Mouse (Mus musculus): ENCODE data around the gene Sgca. TPM values are rescaled to one million over a fixed set of nuclear protein-coding genes. Genes with fewer than 3 reads are reported as not detected.
"Not testable (repeated sequence)": the region's sequence is repeated elsewhere in the genome, so short reads cannot be mapped to it uniquely, and the experiment has no call there.

The Sgca gene
- 4.7 and 7.2 TPM in 2 replicates for polyA plus RNA-seq (2012; rRNA removed)

DNA sequence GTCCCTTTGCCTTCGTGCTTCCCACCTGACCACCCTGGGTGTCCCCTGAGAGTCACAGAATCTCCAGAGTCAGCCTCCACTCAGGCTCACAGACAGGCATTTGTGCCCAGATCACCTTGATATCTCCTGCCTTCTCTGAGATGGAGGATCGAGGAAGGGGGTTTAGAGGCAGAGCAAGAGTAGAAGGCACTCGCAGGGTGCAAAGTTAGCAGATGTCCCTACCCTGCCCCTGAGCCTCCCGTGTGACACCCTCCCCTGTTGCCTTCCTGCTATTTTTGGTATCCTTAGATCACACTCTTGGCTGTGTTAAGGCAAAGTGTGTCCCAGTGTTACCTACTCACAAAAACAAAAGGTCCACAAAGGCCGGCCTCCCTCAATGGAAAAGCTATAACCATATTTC lies at the start of gene Sgca:
Sgca (minus strand) TSS at position 129 of the 400 bp plus-strand sequence.
- 76% methylated on average over 5 of the region's 5 CpGs for WGBS

DNA sequence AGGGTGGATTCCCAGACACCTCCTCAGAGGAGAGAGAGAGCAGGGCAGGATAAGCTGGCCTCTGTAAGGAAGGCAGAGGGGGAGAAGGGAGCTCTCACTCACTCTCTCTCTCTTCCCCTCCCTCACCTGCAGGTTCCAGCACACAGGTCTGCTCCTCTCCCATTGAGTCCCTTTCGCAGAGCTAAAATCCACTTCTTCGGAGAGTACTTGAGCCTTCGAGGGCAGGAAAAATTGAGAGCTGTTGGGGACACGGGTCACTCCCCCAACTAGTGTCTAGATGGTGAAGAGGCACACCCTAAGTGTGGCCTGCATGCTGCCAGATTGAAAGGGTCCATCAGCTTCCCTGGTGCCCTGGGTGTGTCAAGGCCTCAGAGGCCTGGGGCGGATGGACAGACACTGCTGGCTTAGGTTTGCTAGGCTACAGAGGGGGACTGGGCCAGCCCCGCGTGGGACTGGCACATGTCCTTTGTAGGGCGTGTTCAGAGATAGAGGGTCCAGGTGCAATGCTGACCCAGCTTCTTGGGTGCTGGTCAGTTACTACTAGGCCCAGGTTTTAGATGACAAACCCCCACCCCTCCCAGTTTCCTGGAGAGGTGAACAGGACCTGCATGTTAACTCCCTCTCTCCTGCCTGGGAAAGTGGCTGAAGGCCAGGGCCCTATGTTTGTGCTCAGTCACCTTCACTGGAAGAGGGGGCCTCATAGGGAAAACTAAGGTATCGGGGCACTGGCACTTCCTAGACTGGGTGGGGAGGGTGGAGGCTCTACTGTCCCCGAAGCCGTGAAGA lies 49.3 kb upstream of the Sgca start:
- no peak for DNase-seq (ENCODE audit: low read depth, low spot score)
- 81% methylated on average over 11 of the region's 11 CpGs for WGBS

More for the DNA sequence above, at the start of gene Sgca:
- no peak for DNase-seq (ENCODE audit: low read depth, low spot score)

- 77% methylated on average over 29 of the region's 29 CpGs for WGBS
- no peak for DNase-seq (ENCODE audit: low read depth, low spot score)
Measured at GRCm38 (mm10) chr11:95024439-95025184, 48.5 kb upstream of the Sgca start.

- 90% methylated on average over 9 of the region's 9 CpGs for WGBS
- no peak for DNase-seq (ENCODE audit: low read depth, low spot score)
Measured at GRCm38 (mm10) chr11:95023481-95023880, 47.4 kb upstream of the Sgca start.

DNA sequence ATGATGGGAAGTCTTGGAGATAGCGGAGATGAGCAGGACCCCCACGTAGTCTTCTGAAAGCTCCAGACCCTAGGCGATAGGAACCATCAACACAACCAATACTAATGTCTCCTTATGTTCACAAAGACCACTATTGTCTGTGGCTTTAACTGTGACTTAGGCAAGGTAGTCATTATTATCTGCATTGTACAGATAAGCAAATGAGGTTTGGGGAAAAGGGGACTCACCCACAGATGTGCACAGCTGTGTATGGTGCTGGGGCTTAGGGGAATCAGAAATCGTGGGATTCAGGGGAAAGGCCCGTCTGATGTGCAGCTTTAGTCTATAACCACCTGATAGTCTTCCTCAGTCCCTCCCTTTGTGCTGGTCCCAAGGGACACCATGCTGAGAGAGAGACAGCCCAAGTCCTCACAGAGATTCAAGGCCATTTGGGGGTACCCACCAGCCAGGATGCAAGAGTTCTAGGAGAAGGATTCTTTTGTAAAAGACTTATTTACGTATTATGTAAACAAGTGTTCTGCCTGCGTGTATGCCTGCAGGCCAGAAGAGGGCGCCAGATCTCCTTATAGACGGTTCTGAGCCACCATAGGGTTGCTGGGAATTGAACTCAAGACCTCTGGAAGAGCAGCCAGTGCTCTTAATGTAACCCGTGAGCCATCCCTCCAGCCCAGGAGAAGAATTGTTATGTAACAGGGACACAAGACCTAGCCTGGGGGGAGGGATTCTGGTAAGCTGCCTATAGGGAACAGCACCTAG lies 46.3 kb upstream of the Sgca start:
- WGBS, result 75% methylated on average over 10 of the region's 10 CpGs

DNA sequence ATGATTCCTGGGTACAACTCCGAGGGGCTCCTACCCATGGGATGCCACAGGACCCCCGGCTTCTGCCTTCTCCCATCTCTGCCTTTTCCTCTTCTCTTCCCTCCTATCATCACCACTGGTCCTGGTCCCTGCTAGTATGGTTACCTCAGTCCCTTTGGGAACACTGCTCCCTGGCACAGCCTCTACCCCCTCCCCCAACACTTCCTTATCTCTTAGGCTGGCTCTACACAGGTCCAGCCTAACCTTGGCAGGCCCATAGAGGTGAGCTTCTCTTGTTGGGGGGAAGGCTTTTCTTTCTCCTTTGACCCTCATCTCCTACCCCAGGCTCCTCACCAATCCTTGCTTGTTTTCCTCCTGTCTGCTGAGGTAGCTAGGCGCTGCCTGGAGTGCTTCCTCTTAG lies 39.4 kb upstream of the Sgca start:
- DNase-seq (ENCODE audit: low read depth, low spot score), result no peak
- WGBS, result 71% methylated on average over 3 of the region's 3 CpGs

More for the DNA sequence above, 46.3 kb upstream of the Sgca start:
- DNase-seq (ENCODE audit: low read depth, low spot score), result no peak

DNA sequence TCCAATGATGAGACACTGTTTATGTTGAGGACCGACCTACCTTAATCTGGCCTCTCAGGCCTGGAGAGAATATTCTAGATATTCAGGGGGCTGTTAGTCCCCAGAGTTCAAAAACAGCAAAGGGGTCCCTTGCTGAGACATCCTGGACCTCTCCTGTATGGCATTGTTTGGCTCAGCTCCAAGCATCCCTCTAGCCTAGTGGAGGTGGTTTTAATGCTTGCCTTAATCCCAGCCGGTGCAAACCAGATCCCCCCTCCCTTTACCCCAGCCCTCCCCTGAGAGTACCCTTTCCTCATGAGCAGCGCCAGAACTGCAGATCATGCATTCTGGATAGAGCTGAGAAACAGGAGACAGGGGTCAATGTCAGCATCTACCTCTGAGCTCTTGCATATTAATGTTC lies 36.4 kb upstream of the Sgca start:
- 61% methylated on average over 3 of the region's 3 CpGs for WGBS
- DNase-seq (ENCODE audit: low read depth, low spot score), result no peak

- DNase-seq (ENCODE audit: low read depth, low spot score), result no peak
- 55% methylated on average over 3 of the region's 3 CpGs for WGBS
Measured at GRCm38 (mm10) chr11:95012075-95012474, 35.9 kb upstream of the Sgca start.

DNA sequence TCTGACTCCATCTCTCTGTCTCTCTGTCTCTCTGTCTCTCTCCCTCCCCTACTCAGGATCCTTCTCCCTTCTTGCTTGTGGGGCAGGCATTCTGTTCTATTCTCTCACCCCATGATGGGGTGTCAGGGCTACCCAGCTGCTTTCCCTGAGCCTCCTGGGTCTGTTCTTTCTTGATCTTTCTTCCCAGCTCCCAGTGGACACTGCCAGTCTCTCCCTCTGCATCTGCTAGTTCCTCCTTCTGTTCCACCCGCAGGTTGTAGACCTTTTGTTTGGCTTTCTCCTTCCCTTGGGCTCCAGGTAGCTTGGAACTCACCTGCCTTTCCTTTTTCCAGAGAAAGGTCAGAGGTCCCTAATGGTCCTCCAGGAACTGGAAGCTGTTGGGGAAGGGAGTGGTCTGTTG lies 35.3 kb upstream of the Sgca start:
- WGBS, result 32% methylated on average over 1 of the region's 1 CpGs

GRCm38 (mm10) chr11:95010841-95011403 lies 34.8 kb upstream of the Sgca start:
- DNase-seq (ENCODE audit: low read depth, low spot score), result not testable (repeated sequence)
- 59% methylated on average over 4 of the region's 4 CpGs for WGBS

More for the DNA sequence above, 35.3 kb upstream of the Sgca start:
- no peak for DNase-seq (ENCODE audit: low read depth, low spot score)

GRCm38 (mm10) chr11:95010141-95010739 lies 34.1 kb upstream of the Sgca start:
- DNase-seq (ENCODE audit: low read depth, low spot score), result no peak
- WGBS, result 6% methylated on average over 40 of the region's 40 CpGs

DNA sequence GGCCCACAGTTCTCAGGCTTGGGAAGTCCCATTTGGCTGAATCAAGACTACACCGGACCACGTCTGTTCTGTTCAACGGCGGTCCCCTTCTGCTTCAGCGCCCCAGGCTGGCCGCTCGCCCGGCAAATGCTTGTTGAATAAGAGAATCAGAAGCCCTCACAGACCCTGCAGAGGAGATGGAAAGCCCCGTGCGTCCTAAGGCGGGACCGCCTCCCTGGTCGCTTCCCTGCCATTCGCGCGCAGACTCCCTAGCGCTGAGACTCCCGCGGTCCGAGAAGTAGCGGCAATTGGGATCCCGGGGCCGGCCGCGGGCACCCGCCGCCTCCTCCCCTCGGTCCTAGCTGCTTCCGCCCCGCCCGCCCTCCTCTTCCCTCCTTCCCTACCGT lies 33.5 kb upstream of the Sgca start, which contains the start of gene Samd14:
Samd14 (plus strand) TSS at position 251 of the 386 bp plus-strand sequence.
- WGBS, result 2% methylated on average over 32 of the region's 32 CpGs
- DNase-seq (ENCODE audit: low read depth, low spot score), result no peak

DNA sequence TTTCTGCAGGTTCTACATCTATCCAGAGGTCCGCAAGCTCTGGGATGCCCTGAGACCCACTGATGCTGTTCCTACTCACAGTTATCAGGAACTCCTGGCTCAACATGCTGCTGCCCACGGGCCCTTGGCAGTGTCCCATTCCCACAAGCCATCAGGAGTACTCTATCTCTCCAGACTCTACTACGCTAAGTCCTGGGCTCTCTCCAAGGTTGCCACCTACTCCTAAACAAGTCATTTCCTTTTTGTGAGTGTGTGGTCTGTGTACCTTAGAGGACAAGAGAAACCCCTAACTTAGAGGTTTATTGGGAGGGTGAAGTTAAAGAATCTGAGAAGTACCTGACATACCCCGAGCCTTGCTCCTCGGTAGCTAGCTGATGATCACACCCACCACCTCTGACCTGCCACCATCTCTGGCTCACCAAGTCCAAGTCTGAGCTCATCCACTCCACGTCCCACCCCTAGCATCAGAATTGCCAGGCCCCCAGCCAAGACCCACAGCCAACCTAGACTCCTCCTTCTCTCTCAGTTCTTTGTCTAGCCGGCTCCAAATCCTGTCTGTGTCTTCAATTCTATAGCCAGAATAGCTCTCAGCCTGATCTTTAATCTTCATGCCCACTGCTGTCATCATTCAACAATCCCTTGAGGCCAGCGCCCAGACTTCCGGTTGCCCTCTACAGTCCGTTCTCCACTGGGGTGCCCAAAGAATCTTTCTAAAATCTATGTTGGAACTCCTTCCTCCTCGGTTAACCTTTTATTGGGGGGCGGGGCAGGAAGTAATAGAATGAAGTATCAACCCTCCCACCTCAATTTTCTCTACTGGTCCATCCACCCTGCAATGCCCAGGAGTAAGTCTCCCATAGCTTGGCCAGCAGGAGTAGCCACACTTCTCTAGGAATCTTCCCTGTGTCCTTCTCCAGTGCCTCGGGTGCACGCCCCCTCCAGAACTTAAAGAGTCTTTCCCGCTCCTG lies 32.8 kb upstream of the Sgca start:
- no peak for DNase-seq (ENCODE audit: low read depth, low spot score)
- WGBS, result 24% methylated on average over 15 of the region's 15 CpGs

DNA sequence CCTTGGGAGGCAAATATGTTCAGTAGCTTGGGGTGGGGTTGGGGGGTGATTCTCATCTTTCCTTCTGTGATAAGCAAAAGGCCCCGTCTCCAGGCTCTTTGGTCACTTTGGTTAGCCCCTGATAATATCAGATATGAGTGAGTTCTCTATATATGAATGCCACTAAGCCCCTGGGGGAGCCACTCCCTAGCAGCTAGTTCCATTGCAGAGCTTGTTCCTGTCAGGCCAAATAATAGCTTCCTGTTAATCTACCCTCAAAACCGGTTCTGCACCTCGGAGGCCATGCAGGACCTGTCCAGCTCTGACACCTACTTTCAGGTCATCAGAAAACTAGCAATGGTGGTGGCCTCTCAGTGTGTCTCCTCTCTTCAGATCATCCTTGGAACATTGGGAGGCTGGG lies 31.3 kb upstream of the Sgca start:
- 38% methylated on average over 3 of the region's 3 CpGs for WGBS
- DNase-seq (ENCODE audit: low read depth, low spot score), result no peak

DNA sequence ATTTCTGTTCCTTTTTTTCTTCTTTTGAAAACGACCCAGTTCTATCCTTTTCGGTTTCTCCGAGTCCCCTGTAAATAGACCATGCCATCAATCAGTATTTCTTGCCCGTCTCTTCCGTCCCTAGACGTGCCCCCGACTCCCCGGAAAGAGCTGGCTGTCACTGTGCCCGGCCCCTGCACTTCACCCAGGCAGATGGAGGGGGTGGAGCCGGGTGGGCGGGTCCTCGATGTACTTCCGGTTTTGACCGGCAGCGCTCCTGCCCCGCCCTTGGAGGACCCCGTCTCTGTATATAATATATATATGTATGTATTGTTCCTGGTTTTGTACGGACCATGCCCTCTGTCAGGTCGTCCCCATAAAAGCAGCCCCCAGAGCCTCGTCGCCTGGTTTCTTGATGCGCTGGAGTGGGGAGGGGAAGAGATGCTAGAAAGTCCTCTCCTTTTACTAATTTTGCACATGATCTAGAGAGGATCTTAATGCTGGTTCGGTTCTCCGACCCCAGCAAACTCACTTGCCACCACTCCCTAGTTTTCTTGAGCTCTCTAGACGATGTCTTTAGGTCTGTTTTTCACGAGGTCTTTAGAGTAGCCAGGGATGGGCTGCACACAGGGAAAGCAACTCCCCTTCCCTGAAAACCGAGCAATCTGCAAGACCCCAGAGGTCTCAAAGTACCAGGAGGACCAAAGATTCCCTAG lies 30.5 kb upstream of the Sgca start:
- DNase-seq (ENCODE audit: low read depth, low spot score), result no peak
- WGBS, result 2% methylated on average over 27 of the region's 27 CpGs

DNA sequence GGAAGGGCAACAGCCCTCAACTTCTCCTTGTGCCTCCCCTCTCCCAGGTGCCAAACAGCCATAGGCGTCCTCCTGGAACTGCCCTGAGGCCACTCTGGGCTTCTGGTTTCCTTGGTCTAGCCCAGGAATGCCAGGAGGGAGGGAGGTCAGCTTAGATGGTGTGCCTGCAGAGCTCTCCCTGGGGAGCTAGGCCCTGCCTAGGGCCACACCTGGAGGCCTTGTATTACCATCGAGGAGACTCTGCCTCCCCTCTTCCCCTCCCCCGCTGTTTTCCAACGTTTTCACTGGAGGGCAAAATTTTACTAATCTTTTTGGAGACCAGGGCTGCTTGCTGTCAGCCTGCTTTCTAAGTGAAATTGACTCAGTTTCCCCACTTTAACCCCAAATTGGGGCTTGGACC lies 29.9 kb upstream of the Sgca start:
- WGBS, result 32% methylated on average over 4 of the region's 4 CpGs
- no peak for DNase-seq (ENCODE audit: low read depth, low spot score)

DNA sequence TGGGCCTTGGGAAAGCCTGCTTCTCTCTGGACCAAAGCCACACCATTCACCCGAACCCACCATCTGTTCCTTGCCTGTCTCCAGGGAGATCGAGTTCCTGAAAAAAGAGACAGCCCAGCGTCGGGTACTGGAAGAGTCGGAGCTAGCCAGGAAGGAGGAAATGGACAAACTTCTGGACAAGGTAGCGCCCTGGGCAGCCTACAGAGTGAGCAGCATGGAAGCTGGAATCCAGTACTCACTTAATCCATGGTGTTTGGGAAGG lies 28.7 kb upstream of the Sgca start:
- 66% methylated on average over 6 of the region's 6 CpGs for WGBS

More for the DNA sequence above, 28.7 kb upstream of the Sgca start:
- no peak for DNase-seq (ENCODE audit: low read depth, low spot score)
